Mouse (Mus musculus) heart, embryonic 15.5 days (tissue): ENCODE results near the gene Pdxdc1. TPM values are rescaled to one million over a fixed set of nuclear protein-coding genes. Genes with fewer than 3 reads are reported as not detected.
"Not testable (repeated sequence)": the region's sequence is repeated elsewhere in the genome, so short reads cannot be mapped to it uniquely, and the experiment has no call there.

ENCODE experiments used
- ATAC-seq: fragments of 200-750 bp; cut with Nextera tagmentation; replicated peaks from 2 replicates; pipeline ENCODE4 v1.8.0; 2017; ENCODE audit warnings: low read depth, moderate TSS enrichment; ENCODE audit not compliant: insufficient number of reproducible peaks, insufficient read depth, low FRiP score
- H3K27ac ChIP-seq: fragments of 300-500 bp; sonication (generic); 2 replicates; pipeline ENCODE4 v1.5.1; 2015; ENCODE audit warnings: mild to moderate bottlenecking, inconsistent platforms
- H3K27me3 ChIP-seq: fragments of 300-500 bp; sonication (generic); 2 replicates; pipeline ENCODE4 v1.6.1; 2015; ENCODE audit warnings: inconsistent platforms
- H3K36me3 ChIP-seq: fragments of 300-500 bp; sonication (generic); 2 replicates; pipeline ENCODE4 v1.6.1; 2015; ENCODE audit warnings: mild to moderate bottlenecking, inconsistent platforms
- H3K4me1 ChIP-seq: fragments of 300-500 bp; sonication (generic); replicated peaks from 2 replicates; pipeline ENCODE4 v1.6.1; 2015; ENCODE audit warnings: inconsistent platforms
- H3K4me2 ChIP-seq: fragments of 300-500 bp; sonication (generic); 2 replicates; pipeline ENCODE4 v1.6.1; 2015; ENCODE audit warnings: inconsistent platforms, mild to moderate bottlenecking, moderate library complexity
- H3K4me3 ChIP-seq: fragments of 300-500 bp; sonication (generic); 2 replicates; pipeline ENCODE4 v1.5.1; 2015; ENCODE audit warnings: mild to moderate bottlenecking, inconsistent platforms
- H3K9ac ChIP-seq: fragments of 300-500 bp; sonication (generic); 2 replicates; pipeline ENCODE4 v1.6.1; 2015; ENCODE audit warnings: mild to moderate bottlenecking, inconsistent platforms
- H3K9me3 ChIP-seq: fragments of 300-500 bp; sonication (generic); replicated peaks from 2 replicates; pipeline ENCODE4 v1.6.1; 2016; ENCODE audit warnings: inconsistent platforms
- WGBS: fragments of 180-500 bp; shearing (Covaris S2); methylation state at CpG from one replicate; pipeline ENCODE4 v1.1.7; 2015; ENCODE audit warnings: mixed read lengths; 5-methylcytosine and 5-hydroxymethylcytosine counted together
- polyA plus RNA-seq: library from polyadenylated mRNA; unstranded; fragments of >200 nt; fragmentation: Nextera tagmentation; extraction: Ambion mirVana; gene quantifications from 2 replicates; pipeline ENCODE4 v1.2.1, GENCODE M21; 2015

The Pdxdc1 gene
- polyA plus RNA-seq, 1 experiment from 2014 or later: 55.0 TPM

DNA sequence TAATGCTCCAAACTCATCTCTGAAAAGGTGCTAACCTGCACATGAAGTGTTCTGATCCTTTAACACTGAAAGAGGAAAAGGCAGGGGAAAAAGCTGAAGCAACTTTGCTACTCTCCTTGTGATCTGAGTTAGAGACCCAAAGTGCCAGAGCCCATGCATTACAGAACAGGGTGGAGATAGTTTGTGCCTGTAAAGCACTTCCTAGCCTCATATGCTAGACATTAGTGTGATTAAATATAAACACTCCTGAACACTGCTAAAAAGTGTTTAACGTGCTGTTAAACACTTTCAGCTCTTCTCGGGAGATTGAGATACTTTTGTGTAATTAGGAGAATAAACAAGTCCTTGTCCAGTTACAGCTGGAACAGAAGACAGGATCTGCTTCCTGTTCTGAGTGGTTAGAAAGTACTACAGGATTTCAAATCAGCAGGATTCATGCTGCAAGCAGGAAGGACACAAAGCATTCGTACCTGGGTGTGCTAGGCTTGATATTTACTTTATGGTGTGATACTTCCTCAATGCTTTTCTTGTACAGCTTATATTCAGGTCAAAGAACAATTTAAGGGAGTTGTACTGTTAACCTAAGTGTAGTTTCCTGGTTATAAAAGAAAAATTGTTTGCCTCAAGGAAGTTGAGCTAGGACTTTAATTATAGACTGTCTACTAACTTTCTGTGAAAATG is 19.7 kb downstream of the Pdxdc1 start:
- peak overlapping the region; percentile 47 for H3K27ac ChIP-seq
- no peaks in the 10 kb centered on the region for H3K4me1 ChIP-seq
- H3K36me3 ChIP-seq: peaks cover 16% of the 10 kb centered on the region; the same call in 1 of the 2 replicates
- no peaks in the 10 kb centered on the region for H3K9me3 ChIP-seq
- WGBS: 39% methylated on average over 3 of the region's 3 CpGs
- H3K9ac ChIP-seq: no peak overlapping the region
- no peak overlapping the region for H3K4me3 ChIP-seq
- ATAC-seq: no peak
- H3K27me3 ChIP-seq: no peaks in the 10 kb centered on the region
- H3K4me2 ChIP-seq: no peak overlapping the region

DNA sequence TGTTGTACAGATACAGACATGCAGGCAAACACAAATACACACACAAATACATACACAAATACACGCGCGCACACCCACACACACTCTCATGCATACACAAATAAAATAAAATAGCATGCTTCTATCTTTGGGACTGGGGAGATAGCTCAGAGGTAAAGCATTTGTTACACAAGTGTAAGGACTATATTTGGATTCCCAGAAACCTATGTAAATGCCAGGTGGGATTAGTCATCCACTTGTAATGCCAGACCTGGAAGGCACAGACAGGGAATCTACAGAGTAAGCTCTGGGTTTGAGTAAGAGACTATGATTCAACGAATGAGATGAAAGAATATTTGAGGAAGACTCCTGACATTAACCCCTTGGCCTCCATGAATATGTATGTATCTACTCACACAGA is 27.4 kb downstream of the Pdxdc1 start:
- Histone ChIP-seq H3K4me1 (peaks cover 3% of the 10 kb centered on the region; the same call in 1 of the 2 replicates), H3K36me3 (peaks cover 29% of the 10 kb centered on the region), H3K27me3 (no peaks in the 10 kb centered on the region), H3K4me3 (no peak overlapping the region), H3K27ac (peak overlapping the region; percentile 54), H3K9ac (no peak overlapping the region), H3K9me3 (no peaks in the 10 kb centered on the region), H3K4me2 (no peak overlapping the region)
- 56% methylated on average over 4 of the region's 4 CpGs for WGBS
- ATAC-seq: no peak

GRCm38 (mm10) chr16:13867910-13868514 is 34.9 kb downstream of the Pdxdc1 start:
- peak overlapping the region; percentile 43; the same call in 1 of the 2 replicates for H3K9ac ChIP-seq
- 19% methylated on average over 42 of the region's 42 CpGs for WGBS
- H3K27me3 ChIP-seq: no peaks in the 10 kb centered on the region

DNA sequence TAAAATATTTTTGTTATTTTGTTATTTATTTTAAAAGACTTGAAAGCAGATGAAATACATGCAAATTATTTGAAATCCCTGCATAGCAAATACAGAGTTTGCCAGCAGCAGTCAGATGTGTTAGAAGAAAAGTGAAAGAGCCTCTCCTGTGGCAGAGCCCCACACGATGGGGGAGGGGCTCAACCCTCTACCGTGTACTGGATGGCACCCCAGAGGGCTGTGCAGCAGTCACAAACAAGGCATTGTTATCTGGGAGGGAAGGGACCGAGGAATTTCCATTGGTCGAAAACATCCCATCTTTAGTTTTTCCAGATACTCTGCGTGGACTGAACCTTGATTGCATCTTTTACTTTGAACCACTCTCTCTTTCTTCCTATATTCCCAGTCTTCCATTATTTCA is 35.5 kb downstream of the Pdxdc1 start:
- H3K9ac ChIP-seq, H3K4me1 ChIP-seq, H3K27me3 ChIP-seq, H3K4me2 ChIP-seq, H3K9me3 ChIP-seq, H3K27ac ChIP-seq, ATAC-seq: not testable (repeated sequence)
- 34% methylated on average over 5 of the region's 5 CpGs for WGBS
- H3K4me3 ChIP-seq: peak overlapping the region; percentile 43; the same call in 1 of the 2 replicates
- peaks cover 24% of the 10 kb centered on the region for H3K36me3 ChIP-seq

More at GRCm38 (mm10) chr16:13867910-13868514, 34.9 kb downstream of the Pdxdc1 start:
- ATAC-seq: peak; percentile 72; the same call in 1 of the 2 replicates
- peaks cover 6% of the 10 kb centered on the region; the same call in 1 of the 2 replicates for H3K4me1 ChIP-seq
- peak overlapping the region; percentile 34; the same call in 1 of the 2 replicates for H3K27ac ChIP-seq
- peak overlapping the region; percentile 43 for H3K4me3 ChIP-seq
- peaks cover 18% of the 10 kb centered on the region for H3K36me3 ChIP-seq
- no peaks in the 10 kb centered on the region for H3K9me3 ChIP-seq
- H3K4me2 ChIP-seq: peak overlapping the region; percentile 57

DNA sequence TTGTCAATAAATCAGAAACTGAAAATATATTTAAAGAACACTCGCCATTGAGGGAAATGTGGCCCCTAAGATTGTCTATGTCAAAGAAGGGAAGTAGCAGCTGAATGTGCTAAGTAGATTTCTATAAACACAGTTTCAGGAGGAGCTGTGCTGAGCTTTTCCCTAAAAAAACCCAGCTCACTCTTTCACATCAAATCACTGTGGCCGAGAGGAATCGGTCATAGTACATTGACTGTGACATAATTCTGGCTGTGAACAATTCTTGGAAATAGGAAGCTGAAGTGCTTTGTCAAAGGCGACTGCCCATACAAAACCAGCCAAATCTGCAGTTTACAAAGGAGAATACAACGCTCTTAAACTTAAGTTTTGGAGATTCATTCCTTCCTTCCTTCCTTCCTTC is 36.3 kb downstream of the Pdxdc1 start:
- Histone ChIP-seq H3K4me3 (no peak overlapping the region), H3K9ac (no peak overlapping the region), H3K36me3 (peaks cover 25% of the 10 kb centered on the region), H3K4me1 (peaks cover 6% of the 10 kb centered on the region; the same call in 1 of the 2 replicates), H3K9me3 (no peaks in the 10 kb centered on the region), H3K4me2 (no peak overlapping the region), H3K27ac (no peak overlapping the region), H3K27me3 (no peaks in the 10 kb centered on the region)
- WGBS: 64% methylated on average over 5 of the region's 5 CpGs
- no peak for ATAC-seq

GRCm38 (mm10) chr16:13866076-13866475 is 36.9 kb downstream of the Pdxdc1 start:
- H3K27ac ChIP-seq: no peak overlapping the region
- 74% methylated on average over 4 of the region's 4 CpGs for WGBS
- no peaks in the 10 kb centered on the region for H3K9me3 ChIP-seq
- no peak for ATAC-seq
- H3K4me3 ChIP-seq: no peak overlapping the region
- H3K9ac ChIP-seq: no peak overlapping the region
- no peaks in the 10 kb centered on the region for H3K27me3 ChIP-seq
- H3K4me2 ChIP-seq: no peak overlapping the region
- peaks cover 25% of the 10 kb centered on the region for H3K36me3 ChIP-seq
- H3K4me1 ChIP-seq: peaks cover 6% of the 10 kb centered on the region; the same call in 1 of the 2 replicates

DNA sequence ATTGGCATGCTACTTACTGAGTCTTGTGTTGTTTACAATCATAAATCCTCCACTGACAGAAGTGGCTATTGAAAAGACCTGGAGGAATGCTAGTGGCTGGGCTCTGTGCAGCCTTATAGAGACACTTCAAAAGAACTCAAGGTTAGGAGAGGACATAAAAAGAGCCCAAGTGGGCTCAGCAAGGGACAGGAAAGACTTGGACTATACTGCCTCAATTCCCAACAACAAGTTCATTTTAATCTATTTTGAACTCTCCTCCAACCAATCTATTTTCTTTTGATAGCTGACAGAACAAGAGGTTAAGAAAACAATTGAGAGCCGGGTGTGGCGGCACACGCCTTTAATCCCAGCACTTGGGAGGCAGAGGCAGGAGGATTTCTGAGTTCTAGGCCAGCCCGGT is 49.0 kb downstream of the Pdxdc1 start:
- ATAC-seq: no peak
- no peaks in the 10 kb centered on the region for H3K9me3 ChIP-seq
- H3K4me1 ChIP-seq: no peaks in the 10 kb centered on the region
- no peak overlapping the region for H3K27ac ChIP-seq
- no peaks in the 10 kb centered on the region for H3K27me3 ChIP-seq
- H3K9ac ChIP-seq: no peak overlapping the region
- H3K4me3 ChIP-seq: no peak overlapping the region
- H3K36me3 ChIP-seq: peaks cover 42% of the 10 kb centered on the region
- WGBS: 87% methylated on average over 4 of the region's 4 CpGs
- H3K4me2 ChIP-seq: no peak overlapping the region

DNA sequence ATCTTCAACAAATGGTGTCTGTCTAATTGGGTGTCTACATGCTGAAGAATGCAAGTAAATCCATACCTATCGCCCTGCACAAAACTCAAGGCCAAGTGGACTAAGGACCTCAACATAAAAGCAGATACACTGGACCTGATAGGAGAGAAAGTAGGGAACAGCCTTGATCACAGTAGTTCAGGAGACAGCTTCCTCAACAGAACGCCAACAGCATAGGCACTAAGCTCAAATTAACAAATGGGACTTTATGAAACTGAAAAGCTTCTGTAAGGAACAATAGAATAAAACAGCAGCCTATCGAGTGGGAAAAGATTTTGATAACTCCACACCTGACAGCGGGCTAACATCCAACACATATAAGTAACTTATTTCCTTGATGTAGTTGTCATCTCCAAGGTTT is 51.5 kb downstream of the Pdxdc1 start:
- no peak overlapping the region for H3K4me3 ChIP-seq
- H3K9me3 ChIP-seq: no peaks in the 10 kb centered on the region
- no peak for ATAC-seq
- H3K9ac ChIP-seq: no peak overlapping the region
- H3K27ac ChIP-seq: no peak overlapping the region
- peaks cover 41% of the 10 kb centered on the region for H3K36me3 ChIP-seq
- H3K4me2 ChIP-seq: no peak overlapping the region
- H3K27me3 ChIP-seq: no peaks in the 10 kb centered on the region
- 92% methylated on average over 4 of the region's 4 CpGs for WGBS
- H3K4me1 ChIP-seq: no peaks in the 10 kb centered on the region

GRCm38 (mm10) chr16:13848310-13848709 is 54.6 kb downstream of the Pdxdc1 start:
- no peak overlapping the region for H3K9ac ChIP-seq
- H3K27me3 ChIP-seq: no peaks in the 10 kb centered on the region
- H3K9me3 ChIP-seq: no peaks in the 10 kb centered on the region
- H3K4me2 ChIP-seq: no peak overlapping the region
- no peaks in the 10 kb centered on the region for H3K4me1 ChIP-seq
- H3K27ac ChIP-seq: no peak overlapping the region
- no peak for ATAC-seq
- 55% methylated on average over 2 of the region's 2 CpGs for whole genome bisulfite sequencing
- no peak overlapping the region for H3K4me3 ChIP-seq
- H3K36me3 ChIP-seq: peaks cover 48% of the 10 kb centered on the region

DNA sequence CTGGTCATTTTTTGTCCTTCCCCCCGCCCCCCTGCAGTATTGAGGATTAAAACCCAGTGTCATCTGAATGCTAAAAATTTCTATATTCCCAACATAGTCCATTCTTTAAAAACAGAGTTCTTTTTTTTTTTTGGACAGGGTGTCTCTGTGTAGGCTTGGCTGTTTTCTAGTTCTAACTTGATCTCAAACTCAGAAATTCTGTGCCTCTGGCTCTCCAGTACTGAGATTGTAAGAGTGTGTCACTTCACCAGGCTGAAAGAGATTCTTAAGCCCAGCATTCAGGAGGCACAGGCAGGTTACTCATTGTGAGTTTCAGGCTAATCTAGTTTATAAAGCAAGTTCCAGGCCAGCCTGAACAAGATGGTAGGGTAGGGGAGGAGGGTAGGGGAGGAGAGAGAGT is 56.3 kb downstream of the Pdxdc1 start:
- H3K27me3 ChIP-seq: no peaks in the 10 kb centered on the region

DNA sequence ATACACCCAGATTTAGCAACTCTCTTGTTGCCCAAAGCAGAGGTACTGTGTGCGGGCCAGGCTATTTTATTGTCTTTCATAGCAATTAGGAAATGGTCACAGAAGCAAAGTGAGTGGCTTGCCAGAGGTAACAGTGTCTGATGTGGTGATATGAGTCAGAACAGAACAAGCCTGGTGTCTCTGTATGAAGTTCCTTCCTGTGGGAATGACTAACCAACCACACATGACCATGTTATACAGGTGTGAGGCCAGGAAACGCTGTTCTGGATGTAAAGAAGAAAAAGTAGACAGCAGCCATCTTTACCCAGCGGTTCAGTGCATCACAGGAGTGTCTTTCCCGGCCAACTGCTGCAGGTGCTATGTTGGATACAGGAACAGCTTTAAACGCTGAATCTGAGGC is 57.9 kb downstream of the Pdxdc1 start:
- H3K9me3 ChIP-seq: no peaks in the 10 kb centered on the region
- no peaks in the 10 kb centered on the region for H3K4me1 ChIP-seq
- no peak for ATAC-seq
- no peak overlapping the region for H3K4me3 ChIP-seq
- H3K36me3 ChIP-seq: peaks cover 60% of the 10 kb centered on the region
- H3K27me3 ChIP-seq: no peaks in the 10 kb centered on the region
- H3K4me2 ChIP-seq: no peak overlapping the region
- 93% methylated on average over 5 of the region's 5 CpGs for WGBS
- H3K9ac ChIP-seq: no peak overlapping the region
- H3K27ac ChIP-seq: no peak overlapping the region

More for the DNA sequence above, 56.3 kb downstream of the Pdxdc1 start:
- Histone ChIP-seq H3K36me3 (peaks cover 50% of the 10 kb centered on the region), H3K4me3 (no peak overlapping the region), H3K9ac (no peak overlapping the region), H3K27ac (no peak overlapping the region), H3K4me1 (no peaks in the 10 kb centered on the region), H3K4me2 (no peak overlapping the region), H3K9me3 (no peaks in the 10 kb centered on the region)
- WGBS: 97% methylated on average over 1 of the region's 1 CpGs
- no peak for ATAC-seq

GRCm38 (mm10) chr16:13840956-13841355 is 62.0 kb downstream of the Pdxdc1 start:
- H3K9me3 ChIP-seq: no peaks in the 10 kb centered on the region
- H3K4me1 ChIP-seq: no peaks in the 10 kb centered on the region
- H3K4me2 ChIP-seq: no peak overlapping the region
- no peak overlapping the region for H3K9ac ChIP-seq
- H3K4me3 ChIP-seq: no peak overlapping the region
- H3K36me3 ChIP-seq: peaks cover 81% of the 10 kb centered on the region
- no peak overlapping the region for H3K27ac ChIP-seq
- no peak for ATAC-seq
- 94% methylated on average over 3 of the region's 3 CpGs for WGBS
- no peaks in the 10 kb centered on the region for H3K27me3 ChIP-seq
